Mouse (Mus musculus): Measurements from ENCODE around the gene Atp11a. TPM values are rescaled to one million over a fixed set of nuclear protein-coding genes. Genes with fewer than 3 reads are reported as not detected.

Gene Atp11a
- polyA plus RNA-seq, 1 experiment from 2014 or later, result 6.4 TPM

DNA sequence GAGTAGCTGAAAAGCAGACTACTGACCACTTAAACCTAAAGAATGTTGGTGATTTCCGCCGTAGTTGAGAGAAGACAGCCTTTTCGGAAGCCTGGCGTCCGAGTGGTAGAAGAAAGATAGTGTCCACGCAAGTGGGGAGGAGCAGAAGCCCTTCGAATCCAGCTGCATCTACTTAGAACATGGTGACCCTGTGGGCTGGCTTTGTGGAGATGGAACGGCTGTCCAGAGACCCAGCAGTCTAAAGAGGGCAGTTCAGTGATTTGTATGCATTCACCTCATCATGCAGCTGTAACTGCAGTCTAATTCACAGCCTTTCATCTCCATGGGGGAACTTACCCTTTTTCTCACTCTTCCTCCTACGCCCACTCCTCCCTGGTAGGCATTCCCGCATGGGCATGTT is 44.8 kb downstream of the Atp11a start:
- peaks cover 53% of the 10 kb centered on the region for H3K4me1 ChIP-seq
- no peaks in the 10 kb centered on the region for H3K9me3 ChIP-seq (replicated peaks)
- WGBS, result 85% methylated on average over 10 of the region's 10 CpGs

DNA sequence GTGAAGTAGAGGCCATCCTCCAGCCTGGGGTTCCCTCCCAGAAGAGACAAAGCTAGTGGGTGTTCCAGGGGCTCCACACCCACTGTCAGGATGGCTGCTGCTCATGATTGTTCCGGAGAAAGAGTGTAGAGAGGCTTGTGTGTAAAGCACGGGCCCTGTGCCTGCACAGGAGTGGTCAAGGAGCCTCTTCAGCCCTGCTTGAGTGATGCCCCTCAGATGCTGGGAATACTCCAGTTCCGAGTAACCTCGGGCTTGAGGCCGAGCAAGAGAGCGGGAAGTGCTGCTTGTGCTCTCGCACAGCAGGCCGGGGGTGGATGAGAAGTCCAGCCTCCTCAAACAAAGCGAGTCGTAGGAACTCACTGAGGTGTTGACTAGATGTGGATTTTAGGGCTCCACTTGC is 46.3 kb downstream of the Atp11a start:
- Histone ChIP-seq H3K9me3 (replicated peaks) (no peaks in the 10 kb centered on the region), H3K36me3 (0 out of 2 replicates have a peak, but pooled peaks cover 2% of the 10 kb centered on the region), H3K27me3 (ENCODE audit: low read depth, poor library complexity, severe bottlenecking) (no peaks in the 10 kb centered on the region), H3K27ac (replicated peaks) (no peak overlapping the region; the same call in 1 of the 2 replicates), H3K4me1 (peaks cover 55% of the 10 kb centered on the region), H3K4me3 (no peak overlapping the region)
- whole genome bisulfite sequencing, result 80% methylated on average over 10 of the region's 10 CpGs
- no peak for DNase-seq (ENCODE audit: low spot score)

More for the DNA sequence above, 44.8 kb downstream of the Atp11a start:
- Histone ChIP-seq H3K4me3 (no peak overlapping the region), H3K27me3 (ENCODE audit: low read depth, poor library complexity, severe bottlenecking) (no peaks in the 10 kb centered on the region), H3K36me3 (no peaks in the 10 kb centered on the region), H3K27ac (replicated peaks) (0 out of 2 replicates have a peak overlapping the region, but pooled peaks have one; percentile 14)
- no peak for DNase-seq (ENCODE audit: low spot score)

DNA sequence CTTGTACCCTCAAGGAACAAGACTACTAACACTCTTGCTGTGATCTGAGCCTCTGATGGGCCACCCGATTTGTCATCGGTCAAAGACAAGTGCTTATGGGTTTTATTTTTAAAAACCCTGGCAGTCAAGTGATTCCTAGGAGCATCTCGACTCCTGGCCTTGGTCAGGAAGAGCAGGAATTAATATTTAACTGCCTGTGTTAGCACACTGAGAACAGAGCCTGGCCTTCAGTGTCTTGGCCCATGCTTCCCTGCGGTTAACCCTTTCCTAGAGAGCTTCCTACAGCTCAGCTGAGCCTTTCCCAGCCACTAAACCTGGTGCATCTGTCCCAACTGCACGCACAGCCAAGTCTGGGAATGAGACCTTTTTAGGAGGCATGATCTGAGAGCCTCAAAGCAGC is 48.1 kb downstream of the Atp11a start:
- no peaks in the 10 kb centered on the region for H3K27me3 ChIP-seq (ENCODE audit: low read depth, poor library complexity, severe bottlenecking)
- DNase-seq (ENCODE audit: low spot score), result no peak
- no peak overlapping the region for H3K4me3 ChIP-seq
- WGBS, result 88% methylated on average over 5 of the region's 5 CpGs
- peaks cover 41% of the 10 kb centered on the region for H3K4me1 ChIP-seq
- H3K36me3 ChIP-seq, result 0 out of 2 replicates have a peak, but pooled peaks cover 2% of the 10 kb centered on the region
- H3K27ac ChIP-seq (replicated peaks), result 0 out of 2 replicates have a peak overlapping the region, but pooled peaks have one; percentile 34
- H3K9me3 ChIP-seq (replicated peaks), result no peaks in the 10 kb centered on the region

- H3K27me3 ChIP-seq (ENCODE audit: low read depth, poor library complexity, severe bottlenecking), result no peaks in the 10 kb centered on the region
- 0 out of 2 replicates have a peak, but pooled peaks cover 2% of the 10 kb centered on the region for H3K36me3 ChIP-seq
- H3K9me3 ChIP-seq (replicated peaks), result no peaks in the 10 kb centered on the region
- WGBS, result 69% methylated on average over 4 of the region's 4 CpGs
- DNase-seq (ENCODE audit: low spot score), result no peak
- H3K4me1 ChIP-seq, result peaks cover 34% of the 10 kb centered on the region
- H3K27ac ChIP-seq (replicated peaks), result 0 out of 2 replicates have a peak overlapping the region, but pooled peaks have one; percentile 34
- H3K4me3 ChIP-seq, result no peak overlapping the region
Observed at GRCm38 (mm10) chr8:12805569-12805968, 48.8 kb downstream of the Atp11a start.

GRCm38 (mm10) chr8:12808018-12808417 is 51.2 kb downstream of the Atp11a start:
- Histone ChIP-seq H3K27me3 (ENCODE audit: low read depth, poor library complexity, severe bottlenecking) (no peaks in the 10 kb centered on the region), H3K27ac (replicated peaks) (no peak overlapping the region), H3K9me3 (replicated peaks) (no peaks in the 10 kb centered on the region), H3K4me3 (no peak overlapping the region), H3K4me1 (peaks cover 20% of the 10 kb centered on the region), H3K36me3 (peaks cover 17% of the 10 kb centered on the region)
- no peak for DNase-seq (ENCODE audit: low spot score)
- WGBS, result 96% methylated on average over 2 of the region's 2 CpGs

- no peak overlapping the region for H3K4me3 ChIP-seq
- WGBS, result 88% methylated on average over 2 of the region's 2 CpGs
- DNase-seq (ENCODE audit: low spot score), result no peak
- peaks cover 17% of the 10 kb centered on the region for H3K4me1 ChIP-seq
- H3K36me3 ChIP-seq, result peaks cover 20% of the 10 kb centered on the region
- no peaks in the 10 kb centered on the region for H3K27me3 ChIP-seq (ENCODE audit: low read depth, poor library complexity, severe bottlenecking)
- H3K27ac ChIP-seq (replicated peaks), result no peak overlapping the region
- H3K9me3 ChIP-seq (replicated peaks), result no peaks in the 10 kb centered on the region
Observed at GRCm38 (mm10) chr8:12809516-12809915, 52.7 kb downstream of the Atp11a start.

DNA sequence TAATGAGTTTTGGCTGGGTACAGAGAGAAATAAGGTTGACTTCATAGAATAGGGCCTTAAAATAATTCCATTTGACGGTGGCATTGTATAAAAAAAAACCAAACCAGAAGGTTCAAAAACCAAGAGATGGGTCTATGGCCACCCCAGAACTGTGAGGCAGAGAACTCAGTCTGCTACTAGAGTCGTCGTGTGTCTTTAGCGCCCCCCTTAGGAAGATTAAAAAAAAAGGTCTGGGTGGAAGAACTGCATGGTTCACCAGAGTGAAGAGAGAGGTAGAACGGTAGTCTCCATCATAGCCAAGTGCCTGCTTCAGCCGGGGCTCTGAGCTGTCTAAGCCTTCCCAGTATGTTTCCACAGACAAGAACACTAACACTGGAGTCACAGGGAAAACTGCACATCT is 54.4 kb downstream of the Atp11a start:
- Histone ChIP-seq H3K27ac (replicated peaks) (no peak overlapping the region), H3K9me3 (replicated peaks) (no peaks in the 10 kb centered on the region), H3K4me1 (peaks cover 4% of the 10 kb centered on the region), H3K4me3 (no peak overlapping the region), H3K27me3 (ENCODE audit: low read depth, poor library complexity, severe bottlenecking) (no peaks in the 10 kb centered on the region), H3K36me3 (peaks cover 20% of the 10 kb centered on the region)
- WGBS, result 41% methylated on average over 6 of the region's 6 CpGs
- no peak for DNase-seq (ENCODE audit: low spot score)

GRCm38 (mm10) chr8:12816412-12816811 is 59.6 kb downstream of the Atp11a start:
- 82% methylated on average over 6 of the region's 6 CpGs for WGBS
- H3K9me3 ChIP-seq (replicated peaks), result no peaks in the 10 kb centered on the region
- no peak for DNase-seq (ENCODE audit: low spot score)
- no peak overlapping the region for H3K4me3 ChIP-seq
- no peak overlapping the region for H3K27ac ChIP-seq (replicated peaks)
- H3K36me3 ChIP-seq, result peaks cover 32% of the 10 kb centered on the region
- H3K27me3 ChIP-seq (ENCODE audit: low read depth, poor library complexity, severe bottlenecking), result no peaks in the 10 kb centered on the region
- H3K4me1 ChIP-seq, result peaks cover 5% of the 10 kb centered on the region

- Histone ChIP-seq H3K4me1 (peaks cover 17% of the 10 kb centered on the region), H3K36me3 (peaks cover 71% of the 10 kb centered on the region), H3K27me3 (ENCODE audit: low read depth, poor library complexity, severe bottlenecking) (no peaks in the 10 kb centered on the region), H3K4me3 (no peak overlapping the region), H3K9me3 (replicated peaks) (no peaks in the 10 kb centered on the region), H3K27ac (replicated peaks) (no peak overlapping the region)
- DNase-seq (ENCODE audit: low spot score), result no peak
- WGBS, result 89% methylated on average over 7 of the region's 7 CpGs
Observed at GRCm38 (mm10) chr8:12822892-12823291, 66.1 kb downstream of the Atp11a start.

GRCm38 (mm10) chr8:12824562-12824961 is 67.7 kb downstream of the Atp11a start:
- H3K36me3 ChIP-seq, result peaks cover 86% of the 10 kb centered on the region
- H3K27me3 ChIP-seq (ENCODE audit: low read depth, poor library complexity, severe bottlenecking), result no peaks in the 10 kb centered on the region
- DNase-seq (ENCODE audit: low spot score), result no peak
- peaks cover 29% of the 10 kb centered on the region for H3K4me1 ChIP-seq
- WGBS, result 62% methylated on average over 10 of the region's 10 CpGs
- no peak overlapping the region for H3K27ac ChIP-seq (replicated peaks)
- H3K4me3 ChIP-seq, result no peak overlapping the region
- no peaks in the 10 kb centered on the region for H3K9me3 ChIP-seq (replicated peaks)

DNA sequence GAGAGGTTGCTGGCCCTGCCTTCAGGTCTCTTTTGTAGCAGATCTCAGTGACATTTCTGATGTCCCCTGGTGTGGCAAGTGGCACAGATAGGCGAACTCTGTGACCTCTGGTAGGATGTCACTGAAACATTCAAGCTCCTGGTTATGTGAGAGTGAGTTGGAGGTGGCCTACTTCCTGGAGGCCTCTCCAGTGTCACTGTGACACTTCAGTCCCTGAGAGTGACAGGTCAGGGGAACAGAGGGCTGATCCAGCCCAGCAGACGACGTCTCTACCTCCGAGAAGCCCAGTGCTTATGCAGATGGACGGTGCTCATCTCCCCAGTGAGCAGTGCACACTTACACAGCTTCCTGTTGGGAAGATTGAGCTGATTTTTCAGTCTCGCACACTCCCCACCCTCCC is 68.4 kb downstream of the Atp11a start:
- Histone ChIP-seq H3K4me3 (no peak overlapping the region), H3K27ac (replicated peaks) (no peak overlapping the region), H3K9me3 (replicated peaks) (no peaks in the 10 kb centered on the region), H3K4me1 (peaks cover 30% of the 10 kb centered on the region), H3K27me3 (ENCODE audit: low read depth, poor library complexity, severe bottlenecking) (no peaks in the 10 kb centered on the region), H3K36me3 (peaks cover 84% of the 10 kb centered on the region)
- WGBS, result 73% methylated on average over 6 of the region's 6 CpGs
- DNase-seq (ENCODE audit: low spot score), result no peak

DNA sequence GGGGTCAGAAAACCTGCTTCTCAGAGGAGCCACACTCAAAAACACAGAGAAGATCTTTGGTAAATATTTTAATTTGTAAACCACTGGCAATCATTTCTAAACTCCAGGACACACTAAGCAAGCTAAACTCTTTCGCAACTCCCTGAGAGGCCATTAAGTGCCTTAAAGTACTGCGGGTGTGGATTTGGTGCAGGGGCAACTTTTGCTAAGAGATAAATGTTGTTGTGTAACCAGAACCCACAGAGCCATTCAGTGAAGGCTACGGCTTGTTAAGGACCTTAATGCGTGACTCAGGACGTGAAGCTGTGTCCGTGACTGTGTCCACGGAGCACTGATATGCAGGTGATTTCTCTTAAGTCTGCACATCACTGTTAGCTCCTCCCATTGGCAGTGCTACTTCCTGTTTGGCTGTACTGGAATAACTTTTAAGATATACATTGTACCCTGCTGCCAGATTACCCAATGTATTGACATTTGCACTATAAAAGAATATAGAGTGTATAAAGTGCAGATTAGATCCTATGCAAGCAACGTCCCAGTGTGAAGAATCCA is 68.9 kb downstream of the Atp11a start:
- Histone ChIP-seq H3K36me3 (peaks cover 80% of the 10 kb centered on the region), H3K4me1 (peaks cover 27% of the 10 kb centered on the region), H3K27ac (replicated peaks) (no peak overlapping the region), H3K9me3 (replicated peaks) (no peaks in the 10 kb centered on the region), H3K4me3 (no peak overlapping the region), H3K27me3 (ENCODE audit: low read depth, poor library complexity, severe bottlenecking) (no peaks in the 10 kb centered on the region)
- 91% methylated on average over 8 of the region's 8 CpGs for WGBS
- DNase-seq (ENCODE audit: low spot score), result no peak

DNA sequence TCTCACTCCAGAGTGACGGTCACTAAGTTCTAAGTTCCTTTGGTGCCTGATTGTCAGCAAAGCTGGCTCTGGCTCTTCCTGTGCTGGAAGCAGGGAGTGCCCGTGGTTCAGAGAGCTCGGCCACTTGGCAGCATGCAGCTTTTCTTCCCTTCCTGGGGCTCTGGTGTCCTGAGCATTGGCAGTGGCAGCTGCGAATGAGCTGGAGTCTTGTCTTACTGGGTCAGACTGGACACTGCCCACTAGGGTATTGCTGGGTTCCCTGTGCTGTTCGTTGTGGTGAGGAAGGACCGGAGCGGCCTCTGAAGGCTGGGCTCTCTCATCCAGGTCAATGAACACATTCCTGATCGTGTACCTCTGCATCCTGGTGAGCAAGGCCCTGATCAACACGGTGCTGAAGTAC is 70.3 kb downstream of the Atp11a start:
- H3K36me3 ChIP-seq, result peaks cover 81% of the 10 kb centered on the region
- H3K4me3 ChIP-seq, result no peak overlapping the region
- WGBS, result 92% methylated on average over 9 of the region's 9 CpGs
- no peak for DNase-seq (ENCODE audit: low spot score)
- no peaks in the 10 kb centered on the region for H3K9me3 ChIP-seq (replicated peaks)
- H3K27me3 ChIP-seq (ENCODE audit: low read depth, poor library complexity, severe bottlenecking), result no peaks in the 10 kb centered on the region
- H3K4me1 ChIP-seq, result peaks cover 40% of the 10 kb centered on the region
- H3K27ac ChIP-seq (replicated peaks), result no peak overlapping the region

Measured in midbrain, embryonic 10.5 days (tissue).